Mouse (Mus musculus) urinary bladder, postnatal 25 days (tissue): Measurements from ENCODE around the gene Hcfc2.
A peak's percentile ranks its signal among the peaks of the same experiment; 100 is the strongest.

Source experiments
- DNase-seq: peaks from one replicate; pipeline ENCODE4 v3.0.0; 2022; ENCODE audit warnings: low spot score

The Hcfc2 gene

DNA sequence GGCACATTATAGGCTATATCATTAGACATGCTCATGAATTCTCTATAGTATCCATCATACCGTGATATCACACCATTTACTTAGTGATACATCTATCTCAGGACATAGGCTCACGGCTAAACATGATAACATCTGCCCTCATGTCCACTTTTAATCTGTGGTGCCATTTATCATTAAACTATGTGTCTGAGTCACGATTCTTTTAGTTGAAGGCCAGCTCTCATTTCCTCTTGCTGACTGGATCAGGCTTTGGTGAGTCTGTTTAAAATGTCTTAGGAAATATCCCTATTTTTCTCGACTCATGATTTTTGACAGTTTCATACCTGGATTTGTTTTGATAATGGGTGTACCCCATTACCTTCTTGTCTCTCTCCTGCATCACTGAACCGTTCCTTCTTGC, at the start of gene Hcfc2:
Gene Hcfc2 (plus strand): TSS at position 205 of the 400 bp plus-strand sequence.
- DNase-seq: no peak

GRCm38 (mm10) chr10:82647205-82647811, 48.7 kb upstream of the Hcfc2 start:
- DNase-seq: no peak

GRCm38 (mm10) chr10:82651221-82651620, 44.7 kb upstream of the Hcfc2 start:
- DNase-seq: no peak

GRCm38 (mm10) chr10:82652625-82653024, 43.3 kb upstream of the Hcfc2 start:
- no peak for DNase-seq

DNA sequence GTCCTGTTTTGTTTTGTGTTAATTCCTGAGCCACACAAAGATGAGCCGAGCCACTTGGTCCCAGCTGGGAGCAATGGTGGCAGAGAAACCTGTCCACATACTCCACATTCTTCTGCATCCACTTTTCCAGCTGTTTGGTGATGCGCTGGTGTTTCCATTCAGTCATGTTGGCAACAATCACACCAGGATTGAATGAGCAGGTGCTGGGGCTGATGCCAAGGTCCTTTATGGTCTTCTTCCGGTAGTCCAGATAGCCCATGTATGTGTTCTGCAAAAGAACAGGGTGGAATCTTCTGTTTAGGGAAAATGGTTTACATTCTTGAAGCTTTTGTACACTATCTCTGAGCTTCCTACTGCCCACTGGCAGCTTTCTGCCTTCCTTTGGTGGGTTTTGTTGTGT, 41.4 kb upstream of the Hcfc2 start:
- DNase-seq: no peak

- no peak for DNase-seq
These were observed 34.1 kb upstream of the Hcfc2 start for GRCm38 (mm10) chr10:82661820-82662219.

- DNase-seq: no peak
These were observed 33.5 kb upstream of the Hcfc2 start for GRCm38 (mm10) chr10:82662267-82662990.

GRCm38 (mm10) chr10:82663289-82663688, 32.7 kb upstream of the Hcfc2 start:
- DNase-seq: no peak

- no peak for DNase-seq
These were observed 30.0 kb upstream of the Hcfc2 start for GRCm38 (mm10) chr10:82665951-82666350.

DNA sequence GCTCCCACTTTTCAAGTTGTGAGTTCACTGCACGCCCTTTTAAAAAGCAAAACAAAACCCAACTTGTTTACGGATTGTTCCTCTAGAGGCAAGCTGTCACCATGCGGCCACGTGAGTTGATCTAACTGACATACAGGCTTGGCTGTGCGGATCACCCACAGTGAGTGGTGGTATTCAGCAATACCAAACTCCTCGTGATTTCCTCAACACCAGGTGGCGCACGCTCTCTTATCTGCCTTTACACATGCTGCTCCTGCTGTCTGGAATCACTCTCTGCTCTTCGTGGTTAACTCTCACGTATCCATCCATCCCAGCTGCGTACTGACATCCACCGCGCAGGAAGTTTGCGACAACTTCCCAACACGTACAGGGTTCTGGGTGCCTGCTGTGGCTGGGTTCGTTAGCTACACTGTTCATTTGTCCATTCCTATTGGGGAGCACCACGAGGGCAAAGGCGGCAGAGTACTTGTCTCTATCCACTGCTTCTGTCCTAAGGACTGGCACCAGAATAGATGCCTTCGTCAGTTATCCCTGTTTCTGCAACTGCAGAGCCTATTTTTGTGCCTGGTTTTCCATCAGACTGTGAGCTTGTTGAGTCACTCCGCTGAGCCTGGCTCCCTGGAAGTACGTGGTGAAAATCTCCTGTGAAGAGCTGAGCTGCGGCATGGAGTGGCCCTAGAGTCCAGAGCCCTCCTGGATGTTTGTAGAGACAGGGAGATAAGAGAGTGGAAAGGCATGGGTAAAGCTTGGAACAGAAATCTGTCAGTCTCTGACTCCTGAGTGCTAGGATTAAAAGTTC, 29.3 kb upstream of the Hcfc2 start:
- peak; percentile 78 for DNase-seq

GRCm38 (mm10) chr10:82670205-82670604, 25.8 kb upstream of the Hcfc2 start:
- DNase-seq: no peak

DNA sequence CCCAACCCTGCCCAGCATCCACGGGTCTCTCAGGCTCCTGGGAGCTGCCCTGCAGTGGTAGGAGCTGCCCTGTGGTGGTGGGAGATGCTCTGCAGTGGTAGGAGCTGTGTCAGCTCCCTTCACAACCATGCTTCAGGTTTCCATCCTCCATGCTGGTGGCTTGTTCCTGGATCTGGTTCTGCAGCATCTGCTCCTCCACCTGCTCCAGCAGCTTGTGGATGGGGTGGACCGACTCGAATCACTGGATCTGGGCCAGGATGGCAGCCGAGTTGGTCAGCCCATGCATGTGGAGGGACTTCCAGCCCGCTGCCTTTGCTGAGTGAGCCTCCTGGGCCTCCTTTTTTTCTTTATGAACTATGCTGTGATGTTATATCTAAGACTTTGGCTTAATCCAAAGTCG, 19.0 kb upstream of the Hcfc2 start:
- DNase-seq: no peak

GRCm38 (mm10) chr10:82680769-82681168, 15.2 kb upstream of the Hcfc2 start:
- no peak for DNase-seq

DNA sequence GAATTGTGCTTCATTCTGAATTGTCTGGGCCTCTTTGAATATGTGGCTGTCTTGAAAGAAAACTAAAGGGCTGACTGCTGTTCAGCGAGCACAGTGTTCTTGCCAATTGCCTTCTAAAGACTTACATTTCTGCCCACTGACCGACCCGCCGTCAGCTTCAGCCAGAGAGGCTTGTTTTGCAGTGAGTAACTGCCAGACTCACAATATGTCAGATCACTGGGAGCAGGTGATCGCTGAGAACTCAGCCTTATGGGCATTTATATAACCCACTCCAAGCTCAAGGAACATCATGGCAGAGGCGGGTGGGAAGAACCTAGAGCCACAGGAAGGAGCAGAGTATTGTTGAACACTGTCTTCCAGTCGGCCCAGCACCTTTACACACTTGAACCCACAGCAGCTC, 14.3 kb upstream of the Hcfc2 start:
- no peak for DNase-seq

DNA sequence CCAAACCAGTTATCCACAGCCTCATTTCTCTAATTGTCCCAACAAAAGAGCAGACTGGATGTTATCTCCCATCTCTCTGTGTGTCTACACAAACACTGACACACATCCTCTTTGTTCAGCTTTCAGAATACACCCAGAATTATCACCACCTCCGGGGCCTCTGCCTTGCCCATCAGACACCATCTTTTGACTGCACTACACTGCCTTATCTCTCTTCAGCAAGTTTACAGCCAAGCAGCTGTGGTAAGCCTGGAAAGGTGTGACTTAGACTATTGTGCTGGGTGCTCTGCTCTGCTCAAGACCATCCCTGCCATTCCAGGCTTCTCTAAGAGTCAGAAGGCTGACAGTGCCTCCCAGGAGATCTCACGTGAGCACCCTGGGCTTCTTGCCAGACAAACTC, 10.5 kb upstream of the Hcfc2 start:
- DNase-seq: no peak

DNA sequence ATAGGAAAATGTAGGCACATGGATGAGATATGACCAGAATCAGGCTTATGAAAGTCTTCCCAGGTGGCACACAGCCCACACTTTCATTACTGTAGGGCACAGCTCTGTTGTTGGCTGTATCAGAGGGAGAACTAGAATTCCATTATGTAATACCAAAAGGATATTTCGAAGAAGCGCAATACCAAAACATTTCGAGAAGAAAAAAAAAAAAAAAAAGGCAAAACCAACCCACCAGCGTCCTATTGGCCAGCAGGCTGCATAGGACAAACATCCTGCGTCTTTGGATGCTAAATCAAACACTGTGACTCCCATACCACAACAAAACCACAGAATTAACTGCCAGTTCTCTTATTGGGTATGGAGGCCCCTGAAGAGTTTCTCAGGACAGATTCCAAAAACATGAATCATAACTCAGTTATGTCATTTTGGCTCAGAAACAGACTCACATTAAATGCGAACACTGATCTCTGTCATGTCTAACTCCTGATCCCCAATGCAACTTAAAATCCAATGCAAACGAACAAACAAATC, 6.2 kb upstream of the Hcfc2 start:
- DNase-seq: no peak

- peak; percentile 26 for DNase-seq
These were observed 5.5 kb upstream of the Hcfc2 start, which contains the start of gene Glt8d2 for GRCm38 (mm10) chr10:82690494-82690893. TSS of gene Glt8d2 (minus strand) at chr10:82690650.

GRCm38 (mm10) chr10:82696453-82697079, 606 bp downstream of the Hcfc2 start:
- DNase-seq: no peak

DNA sequence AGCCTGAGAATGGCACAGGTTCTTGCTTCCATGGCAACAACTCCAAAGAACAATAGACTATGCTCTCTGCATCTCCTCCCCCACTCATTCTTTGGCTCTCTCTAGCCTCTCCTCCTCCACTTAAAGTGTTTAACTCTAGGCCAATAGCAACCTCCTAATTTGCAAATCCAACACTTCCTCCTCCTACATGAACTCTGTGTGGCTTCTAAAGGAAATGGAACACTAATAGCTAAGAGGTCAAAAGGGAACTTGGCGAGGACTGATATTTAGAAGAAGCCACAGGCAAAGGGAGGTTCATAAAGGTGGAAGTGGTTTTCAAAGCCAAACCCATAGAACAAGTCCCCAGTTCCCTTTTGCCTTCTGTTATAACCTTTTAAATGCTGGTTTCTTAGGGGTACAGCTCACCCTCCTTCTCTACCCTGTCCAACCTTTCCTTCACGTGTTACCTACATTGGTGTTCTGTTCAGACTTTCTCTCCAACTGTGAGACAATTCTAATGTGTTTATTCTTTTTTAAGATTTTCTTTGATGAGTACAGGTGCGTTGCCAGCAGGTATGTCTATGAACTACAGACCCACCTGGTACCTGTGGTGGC, 1.4 kb downstream of the Hcfc2 start:
- no peak for DNase-seq

GRCm38 (mm10) chr10:82698712-82699261, 2.8 kb downstream of the Hcfc2 start:
- DNase-seq: peak; percentile 87

- no peak for DNase-seq
These were observed 3.5 kb downstream of the Hcfc2 start for GRCm38 (mm10) chr10:82699296-82699941.
